Mouse (Mus musculus): ENCODE results near the gene Smyd5. TPM values are rescaled to one million over a fixed set of nuclear protein-coding genes. Genes with fewer than 3 reads are reported as not detected.

Smyd5 gene
- 49.8 and 52.7 TPM in 2 replicates for polyA plus RNA-seq (2014; fragmentation: Nextera tagmentation; extraction: Ambion mirVana)

DNA sequence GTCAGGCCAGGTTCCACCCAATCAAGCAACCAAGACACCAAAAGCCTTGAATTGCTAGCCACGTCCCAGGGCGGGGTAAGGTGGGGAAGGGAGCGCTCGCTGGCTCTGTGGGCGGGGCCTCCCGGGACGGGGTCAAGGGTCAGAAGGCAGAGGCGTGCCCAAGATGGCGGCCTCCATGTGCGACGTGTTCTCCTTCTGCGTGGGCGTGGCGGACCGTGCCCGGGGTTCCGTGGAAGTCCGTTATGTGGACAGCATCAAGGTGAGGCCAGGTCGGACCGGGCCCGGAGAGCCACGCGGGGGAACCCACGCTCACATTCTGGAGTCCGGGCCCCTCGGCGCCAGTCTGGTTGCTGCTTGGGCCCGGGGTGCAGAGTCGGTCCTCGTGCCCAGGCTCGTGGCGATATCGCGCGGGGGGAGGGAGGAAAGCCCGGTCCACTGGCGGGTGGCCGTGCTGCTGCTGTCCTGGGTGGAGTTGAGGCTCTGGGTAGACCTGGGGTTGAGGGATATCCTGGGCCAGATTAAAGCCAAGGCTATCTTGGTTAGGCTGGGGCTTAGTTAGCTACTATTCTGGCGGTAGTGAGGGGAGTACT, at the start of gene Smyd5:
TSS of gene Smyd5 (plus strand) at position 148 of the 590 bp plus-strand sequence.
- Histone ChIP-seq H3K9me3 (ENCODE audit: control insufficient read depth, low read length) (no peaks in the 10 kb centered on the region), H3K27me3 (ENCODE audit: control insufficient read depth, insufficient read depth, low read length) (no peaks in the 10 kb centered on the region), H3K9ac (ENCODE audit: low read length) (peak within 1 kb of the TSS; percentile 79), H3K27ac (ENCODE audit: low read depth, low read length) (no peak within 1 kb of the TSS), H3K36me3 (ENCODE audit: control insufficient read depth, insufficient read depth, low read length) (no peaks in the 10 kb centered on the region), H3K4me2 (ENCODE audit: low read depth, low read length, severe bottlenecking) (peak within 1 kb of the TSS; percentile 85), H3K4me1 (replicated peaks; ENCODE audit: control insufficient read depth, insufficient read depth, low read length) (no peaks in the 10 kb centered on the region), H3K4me3 (ENCODE audit: low read depth, low read length) (peak within 1 kb of the TSS; percentile 87)
- peak; percentile 91 for DNase-seq (ENCODE audit: low spot score)
- peak; percentile 75 for ATAC-seq (replicated peaks; ENCODE audit: low FRiP score)
- WGBS, result under 1% methylated on average over 39 of the region's 39 CpGs

- H3K27me3 ChIP-seq (ENCODE audit: control insufficient read depth, insufficient read depth, low read length), result no peaks in the 10 kb centered on the region
- H3K4me2 ChIP-seq (ENCODE audit: low read depth, low read length, severe bottlenecking), result no peak overlapping the region
- 83% methylated on average over 2 of the region's 2 CpGs for WGBS
- DNase-seq (ENCODE audit: low spot score) (no peak), ATAC-seq (replicated peaks; ENCODE audit: low FRiP score) (no peak)
- no peak overlapping the region for H3K4me3 ChIP-seq (ENCODE audit: low read depth, low read length)
- H3K27ac ChIP-seq (ENCODE audit: low read depth, low read length), result no peak overlapping the region
- no peaks in the 10 kb centered on the region for H3K36me3 ChIP-seq (ENCODE audit: control insufficient read depth, insufficient read depth, low read length)
- H3K4me1 ChIP-seq (replicated peaks; ENCODE audit: control insufficient read depth, insufficient read depth, low read length), result no peaks in the 10 kb centered on the region
- no peaks in the 10 kb centered on the region for H3K9me3 ChIP-seq (ENCODE audit: control insufficient read depth, low read length)
- no peak overlapping the region for H3K9ac ChIP-seq (ENCODE audit: low read length)
These were observed 49.0 kb upstream of the Smyd5 start for GRCm38 (mm10) chr6:85382791-85383190.

GRCm38 (mm10) chr6:85388608-85389007, 43.2 kb upstream of the Smyd5 start:
- Histone ChIP-seq H3K9ac (ENCODE audit: low read length) (no peak overlapping the region), H3K27ac (ENCODE audit: low read depth, low read length) (no peak overlapping the region), H3K4me1 (replicated peaks; ENCODE audit: control insufficient read depth, insufficient read depth, low read length) (no peaks in the 10 kb centered on the region), H3K4me3 (ENCODE audit: low read depth, low read length) (no peak overlapping the region), H3K27me3 (ENCODE audit: control insufficient read depth, insufficient read depth, low read length) (no peaks in the 10 kb centered on the region), H3K36me3 (ENCODE audit: control insufficient read depth, insufficient read depth, low read length) (no peaks in the 10 kb centered on the region), H3K4me2 (ENCODE audit: low read depth, low read length, severe bottlenecking) (no peak overlapping the region), H3K9me3 (ENCODE audit: control insufficient read depth, low read length) (no peaks in the 10 kb centered on the region)
- no peak for ATAC-seq (replicated peaks; ENCODE audit: low FRiP score)
- DNase-seq (ENCODE audit: low spot score), result no peak
- WGBS, result 75% methylated on average over 5 of the region's 5 CpGs

- H3K9me3 ChIP-seq (ENCODE audit: control insufficient read depth, low read length), result no peaks in the 10 kb centered on the region
- 28% methylated on average over 5 of the region's 7 CpGs for WGBS
These were observed 40.0 kb upstream of the Smyd5 start for GRCm38 (mm10) chr6:85391803-85392202.

DNA sequence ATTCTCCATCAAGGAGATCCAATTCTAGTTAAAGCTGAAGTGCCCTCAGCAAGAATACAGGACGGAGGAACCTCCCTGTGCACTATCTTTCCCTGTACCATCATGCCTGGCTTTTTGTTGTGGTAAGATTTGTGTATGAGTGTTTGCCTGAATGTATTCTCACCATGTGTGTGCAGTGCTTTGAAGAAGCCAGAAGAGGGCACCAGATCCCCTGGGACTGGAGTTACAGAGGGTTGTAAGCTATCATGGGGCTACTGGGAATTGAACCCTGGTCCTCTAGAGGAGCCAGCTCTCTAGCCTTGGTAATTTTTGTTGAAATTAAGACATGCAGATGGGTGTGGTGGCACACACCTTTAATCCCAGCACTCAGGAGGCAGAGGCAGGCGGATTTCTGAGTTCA, 36.4 kb upstream of the Smyd5 start:
- H3K4me1 ChIP-seq (replicated peaks; ENCODE audit: control insufficient read depth, insufficient read depth, low read length), result no peaks in the 10 kb centered on the region
- H3K4me3 ChIP-seq (ENCODE audit: low read depth, low read length), result no peak overlapping the region
- no peak for ATAC-seq (replicated peaks; ENCODE audit: low FRiP score)
- H3K9me3 ChIP-seq (ENCODE audit: control insufficient read depth, low read length), result no peaks in the 10 kb centered on the region
- WGBS, result 86% methylated on average over 2 of the region's 2 CpGs
- H3K4me2 ChIP-seq (ENCODE audit: low read depth, low read length, severe bottlenecking), result no peak overlapping the region
- H3K27ac ChIP-seq (ENCODE audit: low read depth, low read length), result no peak overlapping the region
- no peak overlapping the region for H3K9ac ChIP-seq (ENCODE audit: low read length)
- no peaks in the 10 kb centered on the region for H3K27me3 ChIP-seq (ENCODE audit: control insufficient read depth, insufficient read depth, low read length)
- no peak for DNase-seq (ENCODE audit: low spot score)
- H3K36me3 ChIP-seq (ENCODE audit: control insufficient read depth, insufficient read depth, low read length), result no peaks in the 10 kb centered on the region

More at GRCm38 (mm10) chr6:85391803-85392202, 40.0 kb upstream of the Smyd5 start:
- ATAC-seq (replicated peaks; ENCODE audit: low FRiP score) (no peak), DNase-seq (ENCODE audit: low spot score) (peak; percentile 79)
- Histone ChIP-seq H3K36me3 (ENCODE audit: control insufficient read depth, insufficient read depth, low read length) (no peaks in the 10 kb centered on the region), H3K9ac (ENCODE audit: low read length) (no peak overlapping the region), H3K4me2 (ENCODE audit: low read depth, low read length, severe bottlenecking) (no peak overlapping the region), H3K4me1 (replicated peaks; ENCODE audit: control insufficient read depth, insufficient read depth, low read length) (no peaks in the 10 kb centered on the region), H3K4me3 (ENCODE audit: low read depth, low read length) (no peak overlapping the region), H3K27me3 (ENCODE audit: control insufficient read depth, insufficient read depth, low read length) (no peaks in the 10 kb centered on the region), H3K27ac (ENCODE audit: low read depth, low read length) (no peak overlapping the region)

GRCm38 (mm10) chr6:85397165-85397564, 34.6 kb upstream of the Smyd5 start:
- Histone ChIP-seq H3K9me3 (ENCODE audit: control insufficient read depth, low read length) (no peaks in the 10 kb centered on the region), H3K9ac (ENCODE audit: low read length) (no peak overlapping the region), H3K4me2 (ENCODE audit: low read depth, low read length, severe bottlenecking) (no peak overlapping the region), H3K4me3 (ENCODE audit: low read depth, low read length) (no peak overlapping the region), H3K4me1 (replicated peaks; ENCODE audit: control insufficient read depth, insufficient read depth, low read length) (no peaks in the 10 kb centered on the region), H3K36me3 (ENCODE audit: control insufficient read depth, insufficient read depth, low read length) (no peaks in the 10 kb centered on the region), H3K27ac (ENCODE audit: low read depth, low read length) (no peak overlapping the region), H3K27me3 (ENCODE audit: control insufficient read depth, insufficient read depth, low read length) (no peaks in the 10 kb centered on the region)
- DNase-seq (ENCODE audit: low spot score) (peak; percentile 69), ATAC-seq (replicated peaks; ENCODE audit: low FRiP score) (no peak)
- 48% methylated on average over 1 of the region's 1 CpGs for WGBS

- no peaks in the 10 kb centered on the region for H3K27me3 ChIP-seq (ENCODE audit: control insufficient read depth, insufficient read depth, low read length)
- no peak overlapping the region for H3K27ac ChIP-seq (ENCODE audit: low read depth, low read length)
- DNase-seq (ENCODE audit: low spot score) (no peak), ATAC-seq (replicated peaks; ENCODE audit: low FRiP score) (no peak)
- H3K9me3 ChIP-seq (ENCODE audit: control insufficient read depth, low read length), result no peaks in the 10 kb centered on the region
- no peaks in the 10 kb centered on the region for H3K4me1 ChIP-seq (replicated peaks; ENCODE audit: control insufficient read depth, insufficient read depth, low read length)
- H3K9ac ChIP-seq (ENCODE audit: low read length), result no peak overlapping the region
- WGBS, result 41% methylated on average over 5 of the region's 5 CpGs
- H3K4me2 ChIP-seq (ENCODE audit: low read depth, low read length, severe bottlenecking), result no peak overlapping the region
- H3K4me3 ChIP-seq (ENCODE audit: low read depth, low read length), result no peak overlapping the region
- H3K36me3 ChIP-seq (ENCODE audit: control insufficient read depth, insufficient read depth, low read length), result no peaks in the 10 kb centered on the region
These were observed 32.1 kb upstream of the Smyd5 start for GRCm38 (mm10) chr6:85399715-85400114.

DNA sequence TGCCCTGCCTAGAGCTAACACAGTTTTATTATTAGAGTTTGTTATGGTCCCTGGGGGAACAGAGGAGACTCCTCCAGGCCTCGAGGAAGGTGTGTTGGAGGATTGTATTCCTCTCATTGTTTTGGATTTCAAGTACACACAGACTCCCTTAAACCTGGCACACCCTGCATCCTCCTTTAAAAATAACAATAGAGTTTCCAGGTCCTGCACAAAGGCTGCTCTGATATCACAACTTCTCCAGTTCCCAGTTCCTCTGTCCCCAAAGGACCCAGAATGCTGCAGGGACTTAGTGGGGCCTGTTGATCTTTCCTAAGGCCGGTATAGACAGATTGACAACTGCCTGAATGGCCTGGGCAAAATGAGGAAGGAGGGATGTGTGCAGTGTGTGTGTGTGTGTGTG, 29.2 kb upstream of the Smyd5 start:
- no peaks in the 10 kb centered on the region for H3K27me3 ChIP-seq (ENCODE audit: control insufficient read depth, insufficient read depth, low read length)
- ATAC-seq (replicated peaks; ENCODE audit: low FRiP score) (no peak), DNase-seq (ENCODE audit: low spot score) (no peak)
- 49% methylated on average over 2 of the region's 2 CpGs for WGBS
- H3K9me3 ChIP-seq (ENCODE audit: control insufficient read depth, low read length), result no peaks in the 10 kb centered on the region
- no peak overlapping the region for H3K27ac ChIP-seq (ENCODE audit: low read depth, low read length)
- no peaks in the 10 kb centered on the region for H3K36me3 ChIP-seq (ENCODE audit: control insufficient read depth, insufficient read depth, low read length)
- no peak overlapping the region for H3K4me2 ChIP-seq (ENCODE audit: low read depth, low read length, severe bottlenecking)
- no peak overlapping the region for H3K4me3 ChIP-seq (ENCODE audit: low read depth, low read length)
- H3K9ac ChIP-seq (ENCODE audit: low read length), result no peak overlapping the region
- H3K4me1 ChIP-seq (replicated peaks; ENCODE audit: control insufficient read depth, insufficient read depth, low read length), result no peaks in the 10 kb centered on the region

DNA sequence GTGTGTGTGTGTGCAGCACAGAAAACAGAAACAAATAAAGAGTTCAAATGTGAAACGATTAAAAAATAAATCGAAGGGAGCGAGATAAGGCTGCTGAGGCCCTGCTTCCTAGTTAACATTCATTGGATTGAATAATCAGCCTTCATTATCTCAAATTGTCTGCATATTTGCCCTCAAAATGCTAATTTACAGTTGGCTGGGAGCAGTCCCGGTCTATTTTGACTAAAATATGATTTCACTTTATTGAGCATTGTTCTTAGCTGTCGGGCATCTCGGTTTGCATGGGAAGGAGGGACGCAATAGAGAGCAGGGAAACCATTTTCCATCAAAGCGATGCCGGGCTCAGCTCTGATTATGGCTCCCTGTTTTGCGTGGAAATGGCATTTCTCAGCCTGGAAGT, 28.8 kb upstream of the Smyd5 start:
- no peak overlapping the region for H3K9ac ChIP-seq (ENCODE audit: low read length)
- WGBS, result 85% methylated on average over 10 of the region's 10 CpGs
- peaks cover under 1% of the 10 kb centered on the region; the same call in 1 of the 2 replicates for H3K27me3 ChIP-seq (ENCODE audit: control insufficient read depth, insufficient read depth, low read length)
- DNase-seq (ENCODE audit: low spot score) (no peak), ATAC-seq (replicated peaks; ENCODE audit: low FRiP score) (no peak)
- no peak overlapping the region for H3K4me3 ChIP-seq (ENCODE audit: low read depth, low read length)
- no peaks in the 10 kb centered on the region for H3K36me3 ChIP-seq (ENCODE audit: control insufficient read depth, insufficient read depth, low read length)
- no peaks in the 10 kb centered on the region for H3K9me3 ChIP-seq (ENCODE audit: control insufficient read depth, low read length)
- no peak overlapping the region for H3K27ac ChIP-seq (ENCODE audit: low read depth, low read length)
- no peak overlapping the region for H3K4me2 ChIP-seq (ENCODE audit: low read depth, low read length, severe bottlenecking)
- H3K4me1 ChIP-seq (replicated peaks; ENCODE audit: control insufficient read depth, insufficient read depth, low read length), result no peaks in the 10 kb centered on the region

Measured in forebrain, embryonic 11.5 days (tissue).